Mouse (Mus musculus): ENCODE results near the gene Susd6.

DNA sequence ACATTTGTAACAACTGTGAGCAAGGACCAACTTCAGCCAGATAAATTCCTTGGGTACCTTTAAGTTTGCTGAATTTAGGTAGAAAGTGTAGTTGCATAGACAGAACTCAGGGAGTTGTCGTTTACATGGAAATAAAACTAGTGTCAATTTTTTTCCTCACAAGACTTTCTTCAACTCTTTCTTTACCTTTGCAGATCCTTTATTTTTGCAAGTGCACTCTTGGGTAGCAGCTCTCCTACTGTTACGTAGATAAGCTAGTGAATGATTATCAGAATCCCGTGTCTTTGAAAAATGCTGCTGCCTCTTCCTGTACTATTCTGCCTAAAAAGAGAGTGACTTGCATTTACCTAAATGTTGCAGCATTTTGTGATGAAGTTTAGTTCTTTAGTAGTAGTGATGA lies 24.2 kb downstream of the Susd6 start:
- no peak for TF ChIP-seq FLI1 (IDR thresholded peaks at IDR 0.05; ENCODE audit: low read length)
- TF ChIP-seq GATA1 (IDR thresholded peaks at IDR 0.05; ENCODE audit: borderline replicate concordance, low read length), result no peak
